Mouse (Mus musculus): ENCODE results near the gene AL731706.1. TPM values are rescaled to one million over a fixed set of nuclear protein-coding genes. Genes with fewer than 3 reads are reported as not detected.
"Not testable (repeated sequence)": the region's sequence is repeated elsewhere in the genome, so short reads cannot be mapped to it uniquely, and the experiment has no call there.

Gene AL731706.1
- total RNA-seq (2021): 10 to 100 TPM; 20.9 to 26.7 TPM
- long read RNA-seq, experiment 1, transcript AL731706.1-201 (3 exons, 944 nt): major isoform, 5 of 5 reads
- long read RNA-seq, experiment 1, partial matches to known transcripts: 0 of 5 reads
- long read RNA-seq, experiment 1, other reads (novel, unspliced or antisense): 0 of 5 reads
- long read RNA-seq, experiment 2, transcript AL731706.1-201 (3 exons, 944 nt): major isoform, 39 of 39 reads
- long read RNA-seq, experiment 2, partial matches to known transcripts: 0 of 39 reads
- long read RNA-seq, experiment 2, other reads (novel, unspliced or antisense): 0 of 39 reads

DNA sequence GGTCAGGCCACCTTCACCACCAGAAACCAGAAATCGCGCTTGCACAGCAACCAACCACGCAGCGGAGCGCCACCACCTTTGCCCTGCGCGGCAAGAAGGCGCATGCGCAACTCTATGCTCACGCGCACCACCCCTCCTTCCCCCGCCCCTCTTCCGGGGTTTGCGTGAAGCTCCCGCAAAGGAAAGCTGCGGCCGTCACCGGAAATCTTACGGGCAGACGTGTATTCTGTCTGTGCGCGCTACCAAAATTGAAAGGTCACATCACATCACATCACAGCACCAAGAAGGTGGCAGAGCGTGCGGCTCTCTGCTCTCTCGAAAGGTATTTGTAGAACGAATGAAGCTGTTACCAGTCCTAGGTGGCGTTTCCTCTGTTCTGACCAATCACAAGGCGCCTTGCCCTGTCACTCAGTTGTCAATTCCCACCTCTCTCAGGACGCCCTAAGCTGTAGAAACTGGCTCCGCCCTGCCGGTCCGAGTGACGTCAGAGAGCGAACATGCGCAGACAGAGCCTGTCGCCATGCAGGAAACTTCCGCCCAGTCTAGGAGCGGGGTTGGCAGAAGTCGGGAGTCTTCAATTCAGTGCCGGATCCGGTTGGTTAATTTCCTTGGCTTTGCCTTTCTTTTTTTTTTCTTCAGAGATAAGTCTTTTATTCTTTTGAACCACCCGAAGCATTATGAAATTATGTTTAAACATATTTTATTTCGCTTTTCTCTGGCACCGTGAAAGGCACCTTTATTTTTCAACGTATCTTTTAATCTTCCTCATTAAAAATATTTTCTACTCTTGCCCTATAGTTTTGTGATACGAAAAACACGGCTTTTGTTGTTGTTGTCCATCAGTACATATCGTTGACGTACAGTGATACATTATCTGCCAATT, at the start of gene AL731706.1, which contains the start of the genes Slx4ip and Mkks:
AL731706.1 (minus strand) TSS at position 322 of the 883 bp plus-strand sequence.
Slx4ip (plus strand) TSS at position 151 of the 883 bp plus-strand sequence.
Mkks (minus strand) TSS at position 322 of the 883 bp plus-strand sequence.
- peak; percentile 96 to 97 for DNase-seq (ENCODE audit: low spot score in 2 of 2)

DNA sequence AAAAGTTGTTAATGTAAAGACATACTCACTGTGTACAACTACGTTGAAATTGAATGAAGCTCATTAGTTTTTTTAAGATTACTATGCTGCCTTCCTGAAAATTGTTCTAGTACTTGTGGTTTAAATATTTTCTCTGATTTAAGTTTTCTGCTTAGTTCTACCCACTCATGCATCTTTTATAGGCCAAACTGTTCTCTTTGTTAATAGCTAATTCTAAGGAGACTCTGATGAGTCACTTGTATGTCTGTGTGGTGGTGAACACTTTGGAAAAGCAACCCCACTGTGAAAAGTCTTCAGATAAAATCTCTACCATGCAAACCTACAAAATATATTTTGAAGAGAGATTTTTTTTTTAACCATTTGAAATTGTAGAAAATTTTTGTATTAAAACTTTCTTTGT, 47.1 kb upstream of the AL731706.1 start:
- no peak for DNase-seq (ENCODE audit: low spot score in 2 of 2)

DNA sequence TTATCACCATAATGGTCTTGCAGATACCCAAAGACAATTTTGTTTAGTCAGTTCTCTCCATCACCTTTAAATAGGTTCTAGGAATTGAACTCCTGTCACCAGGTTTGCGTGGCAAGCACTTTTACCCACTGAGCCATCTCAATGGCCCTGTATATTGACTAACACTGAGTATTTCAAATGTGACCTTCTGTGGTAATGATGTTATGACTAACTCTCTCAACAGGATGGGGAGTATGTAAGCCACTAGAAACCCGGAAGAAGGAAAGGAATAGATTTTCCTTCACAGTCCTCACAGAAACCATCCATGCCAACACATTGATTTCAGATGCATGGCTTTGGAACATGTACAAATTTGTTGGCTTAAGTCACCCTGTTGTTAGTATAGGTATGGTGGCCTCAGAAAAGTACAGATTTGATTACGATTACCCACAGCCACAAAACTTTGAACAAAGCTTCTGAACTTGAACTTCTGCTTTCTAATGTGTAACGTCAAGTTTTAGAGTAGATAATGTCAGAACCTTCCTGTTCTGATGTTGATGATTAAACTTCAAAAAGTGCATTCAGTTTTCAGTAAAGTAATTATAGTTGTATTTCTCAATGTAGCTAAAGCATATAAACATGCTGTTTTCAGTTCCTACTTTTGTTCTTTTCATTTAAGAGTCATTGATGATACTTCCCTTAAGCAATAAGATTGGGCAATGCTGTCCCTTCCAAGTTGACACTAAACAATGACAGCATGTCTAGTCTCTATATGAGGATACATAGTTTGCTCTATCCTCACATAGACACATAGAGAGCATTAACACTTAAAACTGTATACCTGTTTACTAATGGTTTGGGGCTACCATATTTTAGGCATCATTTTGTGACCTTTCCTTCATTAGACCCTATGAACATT, 45.5 kb upstream of the AL731706.1 start:
- DNase-seq (ENCODE audit: low spot score in 2 of 2): no peak

DNA sequence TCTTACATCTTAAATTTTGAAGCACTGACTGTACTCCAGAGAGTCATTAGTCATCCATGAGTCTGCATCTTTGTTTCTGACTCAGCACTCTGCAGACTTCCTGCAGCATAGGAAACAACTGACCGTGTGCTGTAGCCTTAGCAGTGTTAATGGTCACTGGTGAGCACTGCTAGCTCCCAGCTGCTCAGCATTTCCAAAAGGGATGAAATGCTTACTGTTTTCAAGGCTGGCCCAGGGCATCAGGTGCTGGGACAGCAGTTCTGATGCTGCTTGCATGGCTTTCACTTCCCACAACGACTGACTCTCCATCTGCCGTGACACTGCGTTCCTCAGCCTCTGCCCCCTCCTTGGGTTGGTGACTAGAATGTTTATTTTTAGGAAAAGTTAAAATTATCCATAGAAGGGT, 29.8 kb upstream of the AL731706.1 start:
- no peak for DNase-seq (ENCODE audit: low spot score in 2 of 2)

DNA sequence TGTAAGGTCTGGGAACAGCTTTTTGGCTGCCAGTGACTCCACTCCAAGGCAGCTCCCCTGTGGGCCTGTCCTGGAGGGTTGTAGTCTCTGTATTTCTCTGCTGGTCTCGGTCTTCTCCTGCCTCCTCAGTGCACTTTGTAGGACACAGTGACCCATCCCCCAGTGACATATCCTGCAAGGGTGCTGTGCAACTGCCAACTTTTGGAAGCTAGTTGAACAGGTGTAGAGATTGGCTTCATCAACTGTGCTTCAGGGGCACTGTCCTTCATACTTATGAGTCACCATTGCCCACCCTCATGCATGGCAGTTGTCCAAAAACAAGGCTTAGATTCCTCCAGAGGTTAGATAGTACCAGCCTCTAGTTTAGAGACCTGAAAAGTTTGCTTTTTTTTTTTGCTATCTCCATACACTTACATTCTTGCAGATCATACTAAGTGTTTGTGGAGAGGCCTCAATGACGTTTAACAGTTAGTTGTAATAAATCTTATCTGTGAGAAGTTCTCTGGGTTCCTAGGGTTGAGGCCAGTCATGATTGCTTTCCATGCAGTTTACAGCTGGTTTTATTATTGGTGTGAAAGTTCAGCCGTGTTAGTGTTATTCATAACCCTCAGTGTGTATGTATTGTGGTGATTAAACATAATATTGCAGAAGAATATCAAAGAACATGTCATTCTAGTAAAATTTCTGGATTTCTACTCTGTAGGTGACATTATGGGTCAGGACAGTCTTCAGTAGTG, 29.2 kb upstream of the AL731706.1 start:
- no peak for DNase-seq (ENCODE audit: low spot score in 2 of 2)

DNA sequence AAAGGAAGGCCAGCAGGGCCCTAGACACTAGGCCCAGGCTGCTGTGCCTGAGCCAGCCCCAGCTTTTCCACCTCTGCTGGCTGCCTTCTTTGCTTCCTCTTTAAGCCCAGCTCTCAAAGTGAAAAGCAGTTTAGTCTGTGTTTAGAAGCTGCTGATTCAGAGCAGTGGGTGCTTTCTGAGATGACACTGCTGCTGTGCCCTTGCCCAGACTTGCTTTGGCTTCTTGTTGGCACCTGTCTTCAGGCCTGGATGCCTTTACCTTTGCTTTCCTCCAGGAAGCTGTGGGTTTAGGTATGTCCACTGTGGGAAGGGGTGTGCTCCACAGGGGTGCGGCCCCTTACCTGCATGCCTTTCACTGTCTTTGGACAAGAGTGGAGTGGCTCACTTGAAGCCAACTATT, 28.2 kb upstream of the AL731706.1 start:
- no peak for DNase-seq (ENCODE audit: low spot score in 2 of 2)

DNA sequence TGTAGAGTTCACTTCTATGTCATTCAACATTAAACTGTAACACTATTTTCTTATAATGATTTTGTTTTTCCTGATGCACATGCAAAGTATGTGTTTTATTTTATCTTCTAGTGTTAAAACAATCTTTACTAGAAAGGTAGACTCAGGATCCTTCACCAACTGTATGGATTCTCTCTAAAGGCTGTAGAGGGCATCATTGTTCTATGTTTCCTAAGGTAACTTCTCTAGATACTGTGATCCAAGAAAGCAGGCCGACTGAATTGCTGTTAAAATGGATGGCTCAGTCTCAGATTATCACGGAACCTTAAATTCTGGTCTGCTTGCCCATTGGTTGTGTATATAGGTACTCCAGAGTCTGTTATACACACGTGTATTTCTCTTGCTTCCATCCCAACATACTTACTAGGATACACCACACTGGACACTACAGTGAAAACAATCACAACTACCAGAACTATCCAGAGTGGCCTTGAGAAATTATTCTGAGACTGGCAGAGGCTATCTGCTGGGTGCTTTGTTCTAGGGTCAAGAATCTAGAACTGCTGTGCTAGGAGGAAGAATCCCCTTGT, 23.2 kb upstream of the AL731706.1 start:
- no peak for DNase-seq (ENCODE audit: low spot score in 2 of 2)

DNA sequence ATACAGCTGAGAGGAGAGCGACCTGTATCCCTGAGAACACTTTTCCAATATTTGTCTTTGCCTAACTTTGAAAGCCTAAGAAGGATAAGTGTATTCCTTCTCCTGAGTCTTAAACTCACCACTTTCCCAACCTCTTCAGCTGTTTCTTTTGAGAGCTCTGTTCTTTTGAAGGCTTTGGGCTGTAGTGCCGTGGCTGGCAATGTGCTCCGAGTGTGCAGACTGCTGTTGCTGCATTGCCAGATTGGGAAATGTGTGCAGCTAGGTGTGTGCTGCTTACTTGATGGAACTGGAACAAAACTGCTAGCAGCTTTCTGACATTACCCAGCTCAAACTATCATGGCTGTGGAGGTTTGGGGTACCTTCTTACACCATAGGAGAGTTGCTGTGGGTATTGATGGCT, 21.8 kb upstream of the AL731706.1 start:
- no peak for DNase-seq (ENCODE audit: low spot score in 2 of 2)

DNA sequence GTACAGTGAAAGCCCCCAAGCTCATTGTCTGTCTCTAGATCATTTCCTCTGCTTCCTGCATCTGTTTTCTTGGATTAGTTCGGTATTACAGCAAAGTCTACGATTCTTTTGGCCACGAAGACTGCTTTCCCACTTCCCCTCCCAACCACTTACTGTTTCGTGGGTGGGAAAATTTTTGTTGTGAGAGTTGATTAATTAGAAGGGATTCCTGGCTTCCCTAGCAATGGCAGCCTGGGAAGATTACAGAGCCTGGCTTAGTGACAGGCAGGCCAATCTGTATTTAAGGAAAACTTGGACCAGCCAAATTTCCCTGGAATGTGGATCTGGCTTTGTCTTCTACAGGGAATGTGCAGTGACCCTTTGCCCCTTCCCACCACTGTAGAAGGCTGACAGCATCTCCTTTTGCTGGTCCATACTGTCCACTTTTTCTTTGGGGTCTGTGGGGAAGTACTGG, 20.8 kb upstream of the AL731706.1 start:
- no peak for DNase-seq (ENCODE audit: low spot score in 2 of 2)

DNA sequence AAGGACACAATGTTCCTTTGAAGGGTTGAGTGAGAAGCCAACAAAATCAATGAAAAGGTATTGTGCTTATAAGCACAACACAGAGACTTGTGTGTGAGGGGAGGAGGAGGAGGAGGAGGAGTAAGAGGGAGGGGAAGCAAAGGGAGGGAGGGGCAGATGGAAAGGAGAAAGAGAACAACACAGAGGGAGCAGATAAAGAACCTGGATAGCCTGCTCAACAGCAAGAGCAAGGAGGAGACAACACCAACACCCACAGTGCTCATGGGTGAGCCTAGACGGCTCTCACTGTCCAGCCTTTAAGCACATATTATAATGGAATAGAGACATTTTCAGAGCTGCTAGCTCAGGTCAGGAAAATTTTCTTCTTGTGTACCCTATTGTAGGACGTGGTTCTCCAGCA, 18.1 kb upstream of the AL731706.1 start:
- no peak for DNase-seq (ENCODE audit: low spot score in 2 of 2)

DNA sequence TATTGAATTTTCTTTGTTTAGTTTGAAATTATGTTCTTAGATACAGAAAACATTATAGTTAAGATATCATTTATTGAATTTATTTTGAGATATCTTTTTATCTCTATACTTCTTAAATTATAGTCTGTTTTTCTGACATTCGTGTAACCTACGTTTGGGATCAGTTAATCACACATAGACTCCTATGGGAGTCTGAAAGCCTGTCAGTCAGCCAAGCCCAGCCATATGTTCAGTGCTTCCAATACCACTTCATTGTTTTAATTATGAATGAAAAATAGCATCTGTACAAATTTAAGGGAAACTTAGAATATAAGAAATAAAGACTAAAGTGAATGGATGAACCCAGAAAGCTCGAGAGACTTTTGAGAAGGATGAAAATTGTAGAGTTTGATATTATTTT, 17.4 kb upstream of the AL731706.1 start:
- DNase-seq (ENCODE audit: low spot score in 2 of 2): no peak

DNA sequence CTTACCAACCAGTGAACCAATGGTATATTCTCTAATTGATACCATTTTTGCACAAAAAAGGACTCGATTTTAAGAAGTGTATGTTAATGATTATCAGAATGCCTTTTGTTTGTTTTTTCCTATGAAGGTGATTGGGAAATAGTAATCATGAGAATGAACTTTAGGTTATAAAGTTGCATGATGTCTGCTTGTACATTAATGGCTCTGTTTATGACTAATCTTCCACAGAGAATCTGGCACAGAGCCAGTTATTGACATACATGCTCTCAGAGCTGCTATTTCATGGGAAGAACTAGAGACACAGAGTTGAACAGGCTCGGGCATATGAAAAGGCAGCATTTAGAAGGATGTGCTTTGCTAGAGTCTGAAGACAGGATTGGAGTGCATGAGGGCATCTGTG, 4.9 kb upstream of the AL731706.1 start:
- no peak for DNase-seq (ENCODE audit: low spot score in 2 of 2)

DNA sequence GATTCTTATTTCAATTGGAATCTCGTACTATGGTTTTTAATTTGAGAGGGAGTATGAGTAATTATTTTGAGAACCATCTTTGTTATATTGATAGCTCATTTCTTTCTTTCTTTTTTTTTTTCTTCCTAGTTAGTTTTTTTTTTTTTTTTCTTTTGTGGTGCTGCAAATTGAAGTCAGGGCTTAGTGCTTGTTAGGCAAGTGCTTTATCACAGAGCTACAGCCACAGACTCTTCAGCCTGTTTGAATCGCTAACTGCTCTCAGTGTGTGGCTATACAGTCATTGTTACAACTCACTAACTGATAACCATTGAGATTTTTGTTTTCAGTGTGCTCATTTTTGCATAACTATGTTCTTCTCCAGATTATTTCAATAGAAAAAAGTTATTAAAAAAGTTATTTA, 3.3 kb upstream of the AL731706.1 start:
- DNase-seq (ENCODE audit: low spot score in 2 of 2): no peak

DNA sequence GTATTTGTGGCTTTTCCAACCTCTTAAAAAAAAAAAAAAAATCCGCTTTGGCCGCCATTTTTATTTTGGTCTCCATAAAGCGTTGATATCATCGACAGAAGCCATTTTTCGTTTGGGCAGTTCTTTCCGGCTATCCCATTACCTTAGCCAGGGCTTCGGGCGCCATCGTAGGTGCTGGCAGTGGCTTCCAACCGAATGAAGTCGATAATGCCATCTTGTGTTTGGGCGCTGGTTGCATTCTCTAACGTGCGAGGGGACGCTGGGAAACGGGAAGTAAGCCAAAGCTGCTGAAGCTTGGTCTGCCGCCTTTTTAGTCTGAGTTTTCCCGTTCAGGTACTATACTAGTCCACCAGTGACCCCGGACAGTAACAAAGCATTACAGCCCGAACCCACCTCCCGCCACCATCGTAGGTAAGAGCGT, 772 bp upstream of the AL731706.1 start:
- peak; percentile 82 to 83 for DNase-seq (ENCODE audit: low spot score in 2 of 2)

DNA sequence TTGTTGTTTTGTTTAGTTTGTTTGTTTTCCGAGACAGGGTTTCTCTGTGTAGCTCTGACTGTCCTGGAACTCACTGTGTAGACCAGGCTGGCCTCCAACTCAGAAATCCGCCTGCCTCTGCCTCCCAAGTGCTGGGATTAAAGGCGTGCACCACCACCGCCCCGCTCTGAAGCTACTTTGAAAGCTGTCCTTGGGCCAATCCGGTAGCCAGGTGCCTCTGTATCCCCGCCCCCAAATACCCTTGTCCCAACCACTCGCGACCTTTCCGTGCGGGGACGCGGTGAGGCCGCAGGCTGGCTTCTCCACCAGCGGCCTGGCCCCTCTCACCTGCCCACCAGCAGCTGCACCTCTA, 497 bp downstream of the AL731706.1 start:
- DNase-seq (ENCODE audit: low spot score in 2 of 2): not testable (repeated sequence)

DNA sequence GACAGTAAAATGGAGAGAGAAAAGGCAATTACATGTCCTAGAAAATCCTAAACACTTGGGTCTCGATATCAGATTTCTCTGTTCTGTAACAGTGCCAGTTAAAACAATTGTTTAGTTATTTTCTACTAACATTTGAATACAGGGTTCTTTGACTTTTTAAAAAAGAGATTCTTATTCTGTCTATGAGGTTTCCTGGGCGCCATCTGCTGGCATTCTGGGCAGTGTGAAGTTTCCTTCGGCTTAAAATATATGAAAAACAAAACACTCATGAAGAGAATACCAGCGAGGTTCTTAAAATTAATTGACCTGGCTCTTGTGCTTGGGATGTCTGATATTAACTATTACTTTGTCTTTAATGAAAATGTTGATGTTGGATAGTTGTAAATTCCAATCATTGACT, 4.3 kb downstream of the AL731706.1 start:
- DNase-seq (ENCODE audit: low spot score in 2 of 2): no peak

DNA sequence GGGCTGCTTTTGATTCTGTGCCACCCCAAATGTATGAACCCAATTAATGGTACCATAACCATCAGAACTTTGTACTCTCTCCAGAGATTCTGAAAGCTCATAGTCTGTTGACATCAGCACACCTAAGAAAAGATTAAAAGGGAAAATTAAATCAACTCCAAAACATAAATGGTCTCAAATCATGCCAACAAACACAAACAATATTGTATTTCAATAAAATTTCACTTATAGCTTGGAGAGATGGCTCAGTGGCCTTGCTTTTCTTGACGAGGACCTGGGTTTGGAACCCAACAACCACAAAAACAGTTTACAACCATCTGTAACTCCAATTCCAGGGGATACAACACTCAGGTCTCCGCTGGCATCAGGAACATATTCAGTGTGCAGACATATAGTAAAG, 5.6 kb downstream of the AL731706.1 start, which contains the start of gene AL731706.2:
AL731706.2 (minus strand) TSS at position 101 of the 400 bp plus-strand sequence.
- no peak for DNase-seq (ENCODE audit: low spot score in 2 of 2)

DNA sequence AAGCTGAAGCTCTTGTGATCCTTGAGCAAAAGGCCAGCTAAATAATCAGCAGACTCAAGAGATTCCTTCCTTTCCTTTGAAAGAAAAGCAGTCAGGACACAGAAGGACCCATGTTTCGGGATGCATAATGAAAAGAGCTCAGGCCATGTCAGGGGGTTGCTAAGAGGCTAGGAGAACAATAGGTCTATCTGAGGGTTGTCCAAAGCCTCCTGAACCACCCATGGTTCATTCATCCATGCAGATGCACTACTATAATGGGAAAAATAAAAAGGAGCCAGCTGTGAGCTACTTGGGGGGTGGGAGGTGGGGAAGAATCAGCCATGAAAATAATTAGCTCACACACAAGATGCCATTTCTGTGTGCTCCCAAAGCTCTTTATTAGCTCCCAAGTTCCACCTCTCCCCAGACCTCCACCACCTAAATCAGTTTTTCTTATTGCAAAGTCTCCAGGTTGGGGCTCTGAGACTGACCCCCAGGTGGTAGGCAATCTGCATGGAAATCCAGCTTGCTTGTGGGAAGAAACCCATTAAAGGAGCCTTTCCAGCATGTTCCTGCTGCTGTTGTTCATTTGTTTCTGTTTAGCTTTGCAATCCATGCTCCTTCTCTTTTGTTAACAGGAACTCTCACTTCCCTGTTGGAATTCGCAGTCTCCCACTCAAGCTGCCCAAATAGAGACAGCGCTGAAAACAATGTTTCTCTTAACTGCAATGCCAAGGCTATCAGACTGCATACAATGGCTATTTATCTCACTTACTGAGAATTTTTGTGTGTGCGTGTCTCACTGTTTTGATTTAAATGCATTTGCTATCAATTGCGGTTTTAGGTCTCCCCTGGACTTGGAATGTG, 36.4 kb downstream of the AL731706.1 start:
- no peak for DNase-seq (ENCODE audit: low spot score in 2 of 2)

DNA sequence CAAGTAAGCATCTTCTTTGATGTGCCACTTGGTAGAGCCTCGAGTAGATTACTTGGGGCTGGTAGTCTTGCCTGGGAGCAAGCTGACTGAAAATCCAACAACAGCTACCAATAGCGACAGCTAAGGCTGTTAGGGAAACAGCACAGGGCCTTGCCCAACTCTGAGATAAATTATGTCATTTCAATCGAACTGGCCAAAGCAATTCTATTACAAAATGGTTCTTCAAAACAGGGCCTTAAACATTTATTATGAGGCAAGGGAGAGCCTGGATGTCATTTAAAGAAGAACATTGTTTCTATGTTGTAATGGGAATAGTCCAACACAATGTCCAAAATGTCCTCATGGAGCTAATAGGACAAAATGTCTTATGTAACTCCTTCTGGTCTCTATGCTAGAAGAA, 40.8 kb downstream of the AL731706.1 start:
- no peak for DNase-seq (ENCODE audit: low spot score in 2 of 2)
